Mouse (Mus musculus): ENCODE data around the gene R3hdm2.

GRCm38 (mm10) chr10:127420131-127420530 is 40.0 kb downstream of the R3hdm2 start:
- TF ChIP-seq CTCF (IDR thresholded peaks at IDR 0.05; ENCODE audit: control insufficient read depth, insufficient read depth, insufficient read length) (no peak), USF1 (IDR thresholded peaks at IDR 0.05; ENCODE audit: low read depth) (no peak), MAX (IDR thresholded peaks at IDR 0.05) (no peak), MYOD1 (IDR thresholded peaks at IDR 0.05; ENCODE audit: control insufficient read depth, insufficient read length, low read depth) (no peak), CEBPB (IDR thresholded peaks at IDR 0.05; ENCODE audit: low read depth) (no peak), MYOG (IDR thresholded peaks at IDR 0.05; ENCODE audit: control insufficient read depth, extremely low read depth, insufficient read length) (no peak), FOSL1 (IDR thresholded peaks at IDR 0.05; ENCODE audit: insufficient read depth, low read length, poor library complexity, severe bottlenecking) (no peak)

Measured in C2C12 (cell line).